9 mouse cellular contexts compared by ENCODE assay signal in genomic region chr7:143978741-143979371, GRCm38 (mm10). TPM values are rescaled to one million over a fixed set of nuclear protein-coding genes. Genes with fewer than 3 reads are reported as not detected.
DNase-seq lines count a peak whose midpoint lies in the region; ATAC-seq lines count a peak whose summit lies in the region.
"Had no signal": no experiment of that assay in that cellular context is flagged by ENCODE, and none has a peak within 500 bp of the region (broad histone marks: within the 10 kb centered on the region; RNA-seq: fewer than 3 reads in every experiment).

No protein-coding gene starts in this region.

- ATAC-seq in inflammation-experienced regulatory T-cells, adult 6 months = no peak

- intact Hi-C loops in left cerebral cortex, postnatal 25 days (cut with DNase I) = loop anchor here (2.0 to 5.0 kb wide), 2 partner anchors 78 to 94 kb away; no protein-coding TSS in a partner anchor

- DNase-seq in R1 (ENCODE audit: low read depth, low spot score) = peak; percentile 85
- peak; percentile 16 for DNase-seq in cerebellum, adult 9-11 months
- DNase-seq in frontal cortex, postnatal 10 days (ENCODE audit: low spot score in 2 of 2) = peak; percentile 41 to 77
- peak; percentile 41 for DNase-seq in induced T-regulatory cell, adult 2 months (ENCODE audit: low read depth)
- peak; percentile 50 to 64 for DNase-seq in left cerebral cortex, postnatal 25 days (ENCODE audit: low spot score in 2 of 2)
- DNase-seq in mesoderm, embryonic 11.5 days (ENCODE audit: low read depth, low spot score) = peak; percentile 86
- DNase-seq in right cerebral cortex, postnatal 4 days = peak; percentile 84

RNA-seq across cellular contexts. Expression of gene Shank2, which starts 22.9 kb away (rescaled TPM):
- 100 to 1,000 TPM; 148 to 167 TPM for total RNA-seq in left cerebral cortex, postnatal 25 days (2021)
- polyA plus RNA-seq in inflammation-experienced regulatory T-cells, adult 6 months (2017; shearing (Covaris generic)) = not detected
- polyA plus RNA-seq: macrophage had no signal

Comparison
In these comparisons a context has a peak if more than half of its experiments do, and no peak if none do; other contexts are left out.
1. DNase-seq: peak in every context shown above with its lines; median percentile 86 in mesoderm, embryonic 11.5 days; 85 in R1; 84 in right cerebral cortex, postnatal 4 days; 59 in frontal cortex, postnatal 10 days; 57 in left cerebral cortex, postnatal 25 days; 41 in induced T-regulatory cell, adult 2 months; 16 in cerebellum, adult 9-11 months.